Mouse (Mus musculus) lung, postnatal 36 days (tissue): ENCODE data around the gene Ect2.

Experiments used
- DNase-seq: peaks from one replicate; pipeline ENCODE4 v3.0.0; 2022; ENCODE audit warnings: mixed read lengths

Gene Ect2

GRCm38 (mm10) chr3:27155856-27156593, 2.3 kb upstream of the Ect2 start:
- DNase-seq = peak; percentile 72

DNA sequence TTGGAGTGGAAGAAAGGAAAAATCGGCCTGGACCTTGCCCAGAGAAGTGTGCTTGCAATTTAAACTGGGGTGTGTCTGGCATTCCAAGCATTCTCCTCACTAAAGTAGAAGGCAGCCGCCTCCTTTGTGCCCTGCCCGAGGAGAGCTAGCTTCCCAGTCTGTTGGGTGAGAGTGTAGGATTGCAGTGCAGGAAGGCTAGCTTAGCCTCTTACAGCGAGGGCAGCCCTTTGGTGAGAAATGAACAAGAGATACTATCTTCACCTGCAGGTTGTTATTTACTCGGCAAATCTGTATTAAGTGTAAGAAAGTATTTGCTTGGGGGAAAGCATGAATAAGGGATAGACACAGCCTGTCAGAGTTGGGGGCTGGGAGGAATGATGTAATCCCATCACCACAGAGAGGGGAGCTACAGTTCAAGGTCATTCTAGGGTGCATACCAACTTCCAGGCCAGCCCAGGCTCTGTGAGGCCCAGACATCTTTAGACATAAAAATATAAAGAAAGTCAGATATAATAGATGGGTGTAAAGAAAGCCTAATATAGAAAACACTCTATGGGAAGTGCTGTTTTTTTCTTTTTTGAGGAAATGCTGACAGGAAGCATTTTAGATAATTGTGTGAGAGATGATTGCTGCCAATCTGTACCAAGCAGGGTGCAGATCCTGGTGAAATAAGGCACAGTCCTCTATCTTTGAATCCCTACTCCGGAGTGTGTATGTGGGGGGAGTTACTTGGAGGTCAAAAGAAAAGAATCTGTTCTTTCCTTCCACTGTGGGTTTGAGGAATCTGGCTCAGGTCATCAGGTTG, 1.6 kb upstream of the Ect2 start:
- DNase-seq = peak; percentile 81

GRCm38 (mm10) chr3:27154280-27154679, 602 bp upstream of the Ect2 start:
- DNase-seq = peak; percentile 6

GRCm38 (mm10) chr3:27153191-27153671, 447 bp downstream of the Ect2 start:
- DNase-seq = peak; percentile 26

DNA sequence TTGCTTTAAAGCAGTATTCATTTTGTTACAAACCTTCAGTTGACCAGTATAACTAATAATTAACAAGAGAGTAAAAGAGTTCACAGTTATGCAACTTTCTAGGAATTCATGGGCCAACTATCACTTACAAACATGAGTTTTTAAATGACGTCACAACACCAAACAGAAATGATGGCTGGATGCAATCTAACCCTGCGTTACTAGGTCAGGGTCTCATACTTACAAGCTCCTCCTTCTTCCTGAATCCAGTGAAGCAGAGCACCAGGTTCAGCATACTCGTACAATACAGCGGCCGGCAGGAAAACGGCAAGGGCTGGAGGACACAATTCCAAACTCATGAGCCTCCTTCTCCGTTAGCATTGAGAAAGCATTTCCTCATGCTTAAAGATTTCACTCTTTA, 7.9 kb downstream of the Ect2 start:
- DNase-seq = no peak

DNA sequence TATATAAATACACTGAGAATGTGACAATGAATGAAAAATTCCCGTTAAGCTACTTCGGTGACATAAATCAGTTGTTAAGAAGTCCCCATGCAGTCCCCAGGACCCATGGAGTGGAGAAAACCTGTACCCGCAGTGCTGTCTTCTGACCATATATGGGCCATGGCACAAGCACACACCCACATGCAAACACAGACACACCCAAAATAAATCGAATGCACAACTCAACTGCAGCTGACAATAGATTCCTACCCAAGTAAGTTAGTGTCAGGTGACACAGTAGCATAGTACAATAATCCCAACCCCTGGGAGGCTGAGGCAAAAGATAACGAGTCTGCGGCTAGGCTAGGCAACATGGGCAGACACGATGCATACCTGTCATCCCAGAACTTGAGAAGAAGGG, 10.1 kb downstream of the Ect2 start:
- no peak for DNase-seq

DNA sequence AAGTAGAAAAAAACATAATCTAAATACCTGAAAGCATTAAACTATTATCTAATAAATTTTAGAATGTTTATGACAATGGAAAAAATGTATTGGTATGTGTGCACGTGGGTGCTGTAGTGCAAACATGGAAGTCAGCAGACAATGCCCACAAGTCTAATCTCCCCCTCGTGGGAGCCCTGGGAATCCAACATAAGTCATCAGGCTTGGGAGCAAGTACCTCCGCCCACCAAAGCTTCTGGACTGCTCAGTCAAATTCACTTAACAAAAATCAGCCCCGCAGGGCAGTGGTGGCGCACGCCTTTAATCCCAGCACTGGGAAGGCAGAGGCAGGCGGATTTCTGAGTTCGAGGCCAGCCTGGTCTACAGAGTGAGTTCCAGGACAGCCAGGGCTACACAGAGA, 13.6 kb downstream of the Ect2 start:
- no peak for DNase-seq

DNA sequence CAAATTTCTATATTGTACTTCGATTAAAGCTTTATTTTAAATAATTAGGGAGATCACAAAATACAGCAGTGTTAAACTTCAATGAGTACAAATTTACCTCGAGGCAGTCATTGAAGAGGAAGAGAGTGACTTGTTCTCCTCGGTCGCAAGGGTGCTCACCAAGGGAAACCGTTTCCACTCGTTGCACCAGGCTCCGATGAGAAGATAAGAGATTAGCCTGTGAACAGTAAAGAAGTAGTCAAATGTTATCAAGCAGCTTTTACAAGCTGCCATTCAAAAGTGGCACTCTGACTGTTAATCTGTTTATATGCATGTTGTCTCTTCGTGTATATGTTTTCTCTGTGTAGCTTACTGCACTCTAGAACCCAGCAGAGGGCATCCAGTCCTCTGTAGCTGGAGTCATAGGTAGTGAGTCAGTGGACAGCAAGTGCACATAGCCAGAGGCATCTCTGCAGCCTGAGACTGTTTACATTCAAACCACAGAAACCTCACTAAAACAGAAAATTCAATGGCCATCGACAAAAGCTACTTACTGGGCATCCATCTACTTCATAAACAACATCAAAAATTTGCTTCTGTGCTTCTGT, 31.7 kb downstream of the Ect2 start:
- DNase-seq = no peak

GRCm38 (mm10) chr3:27120932-27121331, 32.7 kb downstream of the Ect2 start:
- no peak for DNase-seq

DNA sequence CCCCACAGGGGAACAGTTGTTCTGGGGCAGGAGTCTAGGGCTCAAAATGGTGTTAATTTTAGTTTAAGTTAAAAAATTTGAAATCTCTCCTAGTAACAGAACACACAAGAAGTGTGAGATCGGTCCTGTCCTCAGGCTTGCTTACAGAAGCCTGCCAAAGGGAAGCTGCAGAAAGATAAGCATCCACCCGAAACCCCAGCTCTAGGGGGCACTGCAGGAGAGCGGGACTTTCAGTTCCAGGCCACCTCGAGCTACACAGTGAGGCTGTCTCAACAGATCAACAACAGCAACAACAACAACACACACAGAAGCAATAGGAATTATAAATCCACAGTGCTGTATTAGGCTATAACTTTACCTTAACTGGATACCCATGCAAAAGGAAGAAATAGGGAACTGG, 35.5 kb downstream of the Ect2 start:
- peak; percentile 36 for DNase-seq

- no peak for DNase-seq
These were observed 42.8 kb downstream of the Ect2 start for GRCm38 (mm10) chr3:27110860-27111259.

- no peak for DNase-seq
These were observed 44.6 kb downstream of the Ect2 start for GRCm38 (mm10) chr3:27109109-27109508.

GRCm38 (mm10) chr3:27107142-27107541, 46.5 kb downstream of the Ect2 start:
- DNase-seq = peak; percentile 38

GRCm38 (mm10) chr3:27102965-27103364, 50.7 kb downstream of the Ect2 start:
- DNase-seq = peak; percentile 33

- DNase-seq = no peak
These were observed 55.0 kb downstream of the Ect2 start for GRCm38 (mm10) chr3:27098633-27099032.

GRCm38 (mm10) chr3:27086221-27086620, 67.5 kb downstream of the Ect2 start:
- DNase-seq = no peak

- no peak for DNase-seq
These were observed 72.2 kb downstream of the Ect2 start for GRCm38 (mm10) chr3:27081229-27082060.

- DNase-seq = no peak
These were observed 73.5 kb downstream of the Ect2 start for GRCm38 (mm10) chr3:27080061-27080770.

DNA sequence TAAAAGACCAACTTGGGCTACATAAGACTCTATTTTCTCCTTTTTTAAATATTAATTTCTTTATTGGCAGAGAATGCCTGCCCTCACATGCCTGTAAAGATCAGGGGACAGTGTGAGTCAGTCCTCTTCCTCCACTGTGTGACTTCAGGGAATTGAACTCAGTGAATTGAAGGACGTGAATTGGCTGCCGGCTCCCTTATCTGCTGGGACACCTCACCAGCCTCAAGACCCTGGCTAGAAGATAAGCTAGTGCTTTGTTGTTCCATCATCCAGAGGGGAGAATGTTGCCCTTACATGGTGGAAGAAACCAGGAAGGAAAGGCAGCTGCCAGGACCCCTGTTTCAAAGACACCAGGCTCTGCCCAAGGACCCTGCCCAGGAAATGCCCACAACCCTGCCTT, 79.8 kb downstream of the Ect2 start:
- DNase-seq = no peak

- no peak for DNase-seq
These were observed 82.0 kb downstream of the Ect2 start for GRCm38 (mm10) chr3:27071706-27072105.

GRCm38 (mm10) chr3:27070340-27070739, 83.3 kb downstream of the Ect2 start:
- no peak for DNase-seq

GRCm38 (mm10) chr3:27067206-27067605, 86.5 kb downstream of the Ect2 start:
- DNase-seq = peak; percentile 59
